Mouse (Mus musculus): ENCODE results near the gene Atg10.

GRCm38 (mm10) chr13:90967422-90967821 lies 256.3 kb downstream of the Atg10 start:
- peak; percentile 89 for TF ChIP-seq CTCF (IDR thresholded peaks at IDR 0.05; ENCODE audit: low read depth)
- no peak for TF ChIP-seq EP300 (IDR thresholded peaks at IDR 0.05; ENCODE audit: low read depth)

All from heart, postnatal 0 days (tissue).